Mouse (Mus musculus): ENCODE results near the gene Iqch.
"Not testable (repeated sequence)": the region's sequence is repeated elsewhere in the genome, so short reads cannot be mapped to it uniquely, and the experiment has no call there.

Gene Iqch

DNA sequence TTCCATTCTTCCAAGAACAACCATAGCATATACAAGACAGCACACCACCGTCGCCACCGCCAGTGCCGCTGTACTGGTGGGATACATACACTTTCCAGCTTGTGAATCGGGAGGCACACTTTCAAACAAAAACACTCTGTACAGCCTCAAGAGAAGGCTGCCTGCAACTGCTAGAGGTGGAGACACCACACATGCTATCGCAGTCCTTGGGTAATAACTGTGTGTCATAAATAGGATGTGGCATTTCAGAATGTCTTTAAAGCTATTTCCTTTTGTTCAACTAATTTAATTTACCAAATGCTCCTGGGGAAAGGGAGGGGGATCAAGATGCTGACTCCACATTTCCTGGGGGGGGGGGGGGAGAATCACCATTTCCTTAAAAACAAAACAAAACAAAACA lies 34.0 kb downstream of the Iqch start:
- DNase-seq (ENCODE audit: low spot score): no peak

DNA sequence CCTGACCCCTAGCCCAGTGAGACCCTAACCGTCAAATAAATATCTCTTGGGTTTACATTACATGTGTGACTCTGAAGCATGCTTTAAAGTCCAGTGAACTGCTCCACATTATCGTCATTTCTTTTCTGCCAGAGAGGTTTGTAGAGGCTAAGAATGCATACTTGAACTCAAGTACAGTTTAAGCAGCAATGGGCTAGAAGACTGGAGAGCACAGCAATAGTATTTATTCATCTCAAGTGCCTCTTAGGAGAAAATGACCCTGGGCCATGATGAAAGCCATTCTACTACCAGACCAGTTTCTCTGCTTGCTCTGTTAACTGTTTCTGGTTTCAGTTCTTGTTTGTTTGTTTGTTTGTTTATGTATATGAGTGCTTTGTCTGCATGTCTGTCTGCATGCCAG lies 38.9 kb downstream of the Iqch start:
- no peak for DNase-seq (ENCODE audit: low spot score)

DNA sequence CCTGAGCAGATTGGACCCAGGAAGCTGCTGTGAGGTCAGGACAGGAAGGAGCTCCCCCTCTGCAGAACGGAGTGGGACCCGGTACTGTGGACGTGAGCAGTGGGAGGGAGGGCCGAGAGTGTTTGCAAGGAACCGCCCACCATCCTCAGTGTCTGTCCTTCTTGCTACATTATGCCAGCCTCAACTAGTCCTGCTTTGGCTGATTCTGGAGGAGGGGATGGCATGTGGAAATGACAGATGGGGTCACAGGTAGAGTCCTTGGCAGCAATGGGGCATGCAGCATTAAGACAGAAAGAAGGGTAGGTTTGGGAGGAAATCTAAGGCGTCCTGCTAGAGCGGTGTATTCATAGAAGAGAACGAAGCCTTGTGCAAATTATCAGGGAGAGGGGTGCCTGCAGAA lies 40.4 kb downstream of the Iqch start:
- no peak for DNase-seq (ENCODE audit: low spot score)

DNA sequence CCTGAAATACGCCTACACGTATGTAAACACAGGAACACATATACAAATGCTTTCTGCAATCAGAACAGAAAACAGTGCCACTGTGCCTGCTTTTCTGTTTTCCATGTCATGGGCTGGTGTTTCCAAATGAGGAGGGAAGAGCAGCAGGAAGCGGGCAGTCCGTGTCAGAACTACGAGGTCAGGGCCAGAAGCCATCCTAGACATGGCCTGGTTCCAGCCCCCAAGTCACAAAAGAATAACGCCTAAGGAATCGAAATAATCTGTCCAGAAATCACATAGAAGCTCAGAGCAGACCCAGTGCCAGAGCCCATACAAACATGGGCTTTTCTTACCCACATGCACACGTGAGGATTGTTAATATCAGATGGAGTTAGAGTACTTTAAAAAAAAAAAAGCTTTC lies 45.4 kb downstream of the Iqch start:
- no peak for DNase-seq (ENCODE audit: low spot score)

DNA sequence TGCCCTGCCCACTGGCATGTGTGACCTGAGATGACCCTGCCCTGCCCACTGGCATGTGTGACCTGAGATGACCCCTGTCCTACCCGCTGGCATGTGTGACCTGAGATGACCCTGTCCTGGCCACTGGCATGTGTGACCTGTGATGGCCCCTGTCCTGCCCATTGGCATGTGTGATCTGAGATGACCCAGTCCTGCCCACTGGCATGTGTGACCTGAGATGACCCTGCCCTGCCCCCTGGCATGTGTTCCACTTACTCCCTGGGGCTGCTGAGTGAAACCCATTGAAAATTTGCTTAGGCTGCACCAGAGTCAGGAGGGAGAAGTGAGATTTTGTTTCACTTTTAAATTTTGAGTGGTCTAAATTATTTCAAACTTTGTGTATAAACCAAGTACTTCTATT lies 46.0 kb downstream of the Iqch start:
- no peak for DNase-seq (ENCODE audit: low spot score)

DNA sequence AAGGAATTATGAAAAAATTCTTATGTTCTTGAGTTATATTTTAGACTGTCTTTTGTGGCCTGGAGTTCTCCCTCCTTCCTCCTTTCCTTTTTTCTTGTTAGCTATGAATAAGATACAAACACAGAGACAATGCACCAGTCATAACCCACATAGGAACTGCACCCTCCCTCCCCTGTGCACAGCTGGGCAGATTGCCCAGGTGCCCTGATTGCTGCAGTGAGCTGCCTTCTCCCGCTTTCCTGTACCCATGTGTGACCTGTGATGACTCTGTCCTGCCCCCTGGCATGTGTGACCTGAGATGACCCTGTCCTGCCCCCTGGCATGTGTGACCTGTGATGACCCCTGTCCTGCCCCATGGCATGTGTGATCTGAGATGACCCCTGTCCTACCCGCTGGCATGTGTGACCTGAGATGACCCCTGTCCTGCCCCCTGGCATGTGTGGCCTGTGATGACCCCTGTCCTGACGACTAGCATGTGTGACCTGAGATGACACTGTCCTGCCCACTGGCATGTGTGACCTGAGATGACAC lies 46.8 kb downstream of the Iqch start:
- no peak for DNase-seq (ENCODE audit: low spot score)

DNA sequence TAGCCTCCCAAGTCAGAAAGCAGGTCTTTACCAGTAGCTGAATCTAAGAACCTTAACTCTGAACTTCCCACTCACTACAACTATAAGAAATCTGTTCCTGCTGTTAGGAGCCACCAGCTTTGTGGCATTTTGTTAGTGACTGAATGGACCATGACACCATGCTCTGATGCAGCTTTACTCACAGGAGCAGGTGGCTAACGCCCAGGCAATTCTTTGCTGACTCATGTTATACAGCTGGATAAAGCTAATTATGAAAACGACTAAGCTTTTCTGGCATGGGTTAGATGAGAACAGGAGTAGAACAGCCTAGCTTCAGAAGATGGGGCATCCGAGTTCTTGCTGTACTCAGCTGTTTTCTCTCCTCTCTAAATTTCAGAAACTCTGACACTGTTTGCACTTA lies 48.7 kb downstream of the Iqch start:
- DNase-seq (ENCODE audit: low spot score): no peak

DNA sequence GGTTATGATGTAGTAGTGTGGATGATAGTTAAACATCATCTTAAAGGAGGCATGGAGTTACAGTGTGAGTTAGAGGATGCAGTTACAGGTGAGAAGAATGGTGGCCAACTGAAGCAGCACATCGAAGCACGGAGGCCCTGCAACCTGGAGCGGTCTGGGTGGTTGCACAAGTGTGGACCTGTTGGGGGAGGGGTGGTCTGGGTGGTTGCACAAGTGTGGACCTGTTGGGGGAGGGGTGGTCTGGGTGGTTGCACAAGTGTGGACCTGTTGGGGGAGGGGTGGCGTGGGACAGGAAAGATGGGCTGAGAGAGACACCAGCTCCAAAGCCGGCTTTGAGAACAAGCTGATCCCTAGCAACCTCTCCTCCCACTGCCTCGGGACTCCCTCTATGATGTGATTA lies 51.6 kb downstream of the Iqch start:
- DNase-seq (ENCODE audit: low spot score): not testable (repeated sequence)

DNA sequence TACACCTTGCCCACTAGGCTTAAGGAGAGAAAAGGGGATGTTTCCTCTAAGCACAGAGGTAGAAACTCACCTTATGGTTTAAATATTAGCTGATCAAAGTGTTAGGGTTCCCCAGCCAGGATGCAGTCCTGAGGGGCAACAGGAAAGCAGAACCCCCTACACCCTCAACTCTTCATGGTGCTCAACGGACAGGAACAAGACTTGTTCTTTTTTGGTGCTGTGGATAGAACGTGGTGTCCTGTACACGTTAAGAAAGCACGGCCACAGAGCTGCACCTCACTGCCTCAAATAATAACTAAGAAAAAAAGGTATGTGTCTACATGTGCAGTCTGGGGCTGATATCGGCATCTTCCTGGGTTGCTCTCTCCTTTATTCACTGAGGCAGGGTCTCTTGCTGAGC lies 53.3 kb downstream of the Iqch start:
- DNase-seq (ENCODE audit: low spot score): no peak

DNA sequence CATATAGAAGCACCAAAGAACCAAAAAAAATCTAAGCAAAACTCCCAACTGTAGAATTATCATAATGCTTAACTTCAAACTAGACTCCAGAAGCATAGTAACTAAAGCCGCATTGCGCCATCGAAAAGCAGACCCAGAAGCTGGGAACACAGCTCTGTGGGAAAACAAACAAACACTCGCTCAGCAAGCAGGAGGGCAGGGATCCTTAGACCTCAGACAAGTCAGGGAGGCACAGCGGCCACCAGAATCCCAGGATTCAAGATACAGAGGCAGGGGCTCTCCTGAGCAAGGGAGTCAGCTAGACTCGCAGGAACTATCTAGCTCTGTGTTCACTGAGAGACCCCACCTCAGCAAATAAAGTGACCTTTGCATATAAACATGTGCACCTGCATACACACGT lies 60.4 kb downstream of the Iqch start:
- no peak for DNase-seq (ENCODE audit: low spot score)

DNA sequence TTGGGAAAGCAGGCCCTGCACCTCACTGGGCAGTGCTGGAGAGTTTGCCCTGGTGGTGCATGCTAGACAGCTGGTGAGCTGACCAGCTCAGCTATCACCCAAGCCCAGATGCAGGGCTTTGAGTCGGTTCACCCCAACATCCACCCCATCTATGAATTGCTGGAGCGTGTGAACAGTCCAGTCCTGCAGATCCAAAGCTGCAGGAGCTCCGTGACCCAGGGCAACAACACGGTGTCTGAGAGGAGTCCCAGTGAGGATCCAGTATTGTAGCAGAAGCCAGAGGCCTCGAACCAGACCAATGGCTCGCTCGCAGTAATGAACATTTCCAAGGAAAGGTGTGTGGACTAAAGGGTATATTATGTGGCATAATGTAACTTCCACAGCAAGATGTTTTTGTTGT lies 61.0 kb downstream of the Iqch start:
- DNase-seq (ENCODE audit: low spot score): no peak

DNA sequence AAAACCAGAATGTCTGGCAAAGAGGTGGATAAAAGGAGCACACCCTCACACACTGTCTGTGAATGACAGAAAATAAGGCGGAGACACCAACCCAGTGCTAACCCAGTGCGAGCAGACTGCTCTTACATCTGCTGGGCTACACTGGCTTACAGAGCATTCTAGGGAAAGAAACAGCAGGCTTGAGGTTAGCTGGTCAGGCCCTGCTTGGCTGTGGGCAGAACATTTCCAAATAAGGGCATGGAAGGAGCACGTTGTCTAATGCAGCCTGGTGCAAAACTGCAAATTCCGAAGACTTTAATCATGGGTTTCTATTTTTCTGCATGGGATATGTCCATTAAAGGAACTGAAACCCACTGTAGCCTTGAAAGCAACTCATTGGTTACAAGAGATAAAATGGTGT lies 64.8 kb downstream of the Iqch start:
- DNase-seq (ENCODE audit: low spot score): no peak

DNA sequence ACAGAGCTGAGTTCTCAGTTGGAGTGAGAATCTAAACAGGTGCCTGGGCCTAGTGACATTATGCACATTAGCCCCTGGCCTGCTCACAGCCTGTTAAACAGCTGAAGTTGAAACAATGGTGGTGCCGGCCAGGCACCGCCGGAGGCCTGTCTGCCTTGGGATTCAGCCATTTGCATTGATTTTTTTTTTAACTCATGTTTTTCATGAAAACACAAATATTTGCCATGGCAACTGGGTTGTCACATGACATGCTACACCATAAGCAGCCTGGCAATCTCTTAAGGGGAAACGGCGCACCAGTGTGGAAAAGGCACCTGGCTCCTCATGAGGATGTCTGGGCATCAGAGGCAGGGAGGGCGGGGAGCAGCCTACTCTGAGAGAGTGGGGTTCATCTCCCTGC lies 67.3 kb downstream of the Iqch start:
- DNase-seq (ENCODE audit: low spot score): no peak

DNA sequence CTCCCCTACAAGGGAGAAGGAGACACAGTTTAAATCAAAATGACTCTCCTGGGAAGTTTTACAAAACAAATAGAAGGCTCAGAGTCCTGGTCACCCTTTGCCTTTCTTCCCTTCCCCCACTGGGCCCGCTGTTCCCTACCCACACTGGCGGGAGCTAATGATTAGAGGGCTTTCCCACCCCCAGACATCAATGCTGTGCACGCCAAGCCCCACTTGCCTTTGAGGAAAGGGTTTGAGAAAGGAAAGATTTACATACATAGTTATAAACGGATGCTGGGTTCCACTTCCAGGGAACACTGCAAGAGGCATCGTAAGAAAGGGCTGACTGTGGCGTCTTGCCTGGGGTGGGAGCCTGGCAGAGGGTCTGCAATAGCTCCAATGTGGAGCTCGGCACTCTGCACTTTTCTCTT lies 67.9 kb downstream of the Iqch start:
- DNase-seq (ENCODE audit: low spot score): no peak

DNA sequence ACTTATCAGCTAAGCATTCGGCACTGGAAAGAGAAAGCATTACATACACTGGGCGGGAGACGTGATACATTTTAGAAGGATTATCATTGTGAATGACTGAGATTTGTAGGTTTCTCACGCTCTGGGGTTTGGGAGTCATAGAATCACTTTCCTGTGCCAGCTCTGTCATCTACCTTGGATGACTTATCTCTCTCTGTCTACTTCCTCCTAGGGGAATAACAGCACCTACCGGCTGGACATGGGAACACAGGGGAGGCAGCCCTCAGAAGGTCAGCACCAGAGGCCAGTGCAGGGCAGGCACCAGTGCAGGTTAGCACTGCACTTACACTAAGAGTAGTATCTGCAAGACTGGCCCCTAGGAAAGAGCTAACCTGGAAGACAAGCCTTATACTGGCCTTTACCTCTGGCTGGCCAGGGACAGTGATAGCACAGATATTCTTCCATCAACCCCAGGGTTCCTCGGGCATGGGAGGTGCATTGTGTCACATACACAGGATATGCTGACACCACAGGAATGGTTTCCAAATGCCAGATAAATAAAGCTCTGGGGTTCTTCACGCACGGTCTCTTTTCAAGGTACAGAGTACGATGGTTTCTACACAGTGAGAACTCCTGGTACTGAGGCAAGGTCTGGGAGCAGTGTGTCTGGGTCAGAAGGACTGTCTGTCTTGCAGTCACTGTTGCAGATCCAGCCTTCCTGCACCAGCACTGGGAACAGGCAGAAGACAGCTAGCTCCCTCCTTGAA lies 69.2 kb downstream of the Iqch start:
- peak; percentile 14 for DNase-seq (ENCODE audit: low spot score)

DNA sequence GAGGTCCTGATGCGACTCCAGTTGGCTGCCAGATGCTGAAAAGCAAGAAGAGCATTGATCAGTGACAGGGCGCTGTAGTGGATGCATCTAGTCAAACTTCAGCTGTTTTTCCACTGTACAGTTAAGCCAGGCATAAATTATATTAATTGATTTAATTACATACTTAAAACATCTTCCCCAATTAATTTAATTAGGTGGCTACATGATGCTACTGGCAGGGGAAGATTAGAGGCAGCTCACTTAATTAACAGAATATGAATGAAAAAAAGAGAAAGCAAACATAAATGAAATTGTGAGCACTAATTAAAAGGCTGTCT lies 78.4 kb downstream of the Iqch start:
- no peak for DNase-seq (ENCODE audit: low spot score)

DNA sequence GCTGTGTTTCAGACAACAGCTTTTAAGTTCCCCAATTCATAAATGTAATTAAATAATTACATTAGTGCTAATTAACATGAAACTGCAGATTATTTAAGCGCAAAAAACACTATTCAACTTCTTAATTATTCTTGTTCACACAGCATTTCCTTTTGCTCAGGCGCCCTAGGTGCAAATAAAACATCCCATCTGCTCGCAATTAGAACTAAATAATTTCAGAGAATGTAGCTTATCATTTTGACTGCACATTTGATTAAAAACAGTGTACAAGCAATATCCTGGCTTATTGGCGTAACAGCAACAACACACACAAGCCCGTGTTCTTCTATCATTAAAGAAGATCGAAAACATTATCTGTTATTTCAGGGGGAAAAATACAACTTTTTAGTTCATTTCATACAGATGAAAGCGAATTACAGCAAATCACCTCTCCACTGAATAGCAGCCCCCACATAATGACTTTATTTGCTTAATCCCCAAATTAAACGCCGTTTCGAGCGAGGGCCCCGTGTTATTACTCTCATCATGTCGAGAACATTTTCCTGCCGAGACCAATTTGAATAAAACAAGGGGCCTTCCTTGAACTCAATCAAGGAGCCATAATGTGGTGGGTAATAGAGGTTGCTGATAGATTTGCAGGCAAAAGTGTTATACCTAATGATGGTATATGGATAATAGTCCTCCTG lies 78.9 kb downstream of the Iqch start:
- no peak for DNase-seq (ENCODE audit: low spot score)

DNA sequence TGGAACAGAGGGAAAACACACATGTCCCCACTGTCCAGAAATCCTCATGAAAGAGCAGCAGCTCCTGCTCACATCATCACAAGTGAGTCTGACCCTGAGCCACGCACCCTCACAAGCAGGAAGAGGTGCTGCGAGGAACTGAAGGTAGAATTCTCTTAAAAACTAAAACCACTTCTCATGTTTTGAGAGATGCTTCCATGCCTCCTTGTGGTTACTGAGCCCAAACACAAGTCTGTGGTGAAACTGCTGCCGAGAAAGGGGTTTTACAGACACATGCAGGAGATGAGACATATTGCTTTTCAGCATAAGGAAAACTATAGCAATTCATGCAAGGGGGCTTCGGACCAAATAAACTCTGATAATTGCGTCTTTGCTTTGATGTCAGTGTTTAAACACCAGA lies 89.4 kb downstream of the Iqch start:
- DNase-seq (ENCODE audit: low spot score): no peak

DNA sequence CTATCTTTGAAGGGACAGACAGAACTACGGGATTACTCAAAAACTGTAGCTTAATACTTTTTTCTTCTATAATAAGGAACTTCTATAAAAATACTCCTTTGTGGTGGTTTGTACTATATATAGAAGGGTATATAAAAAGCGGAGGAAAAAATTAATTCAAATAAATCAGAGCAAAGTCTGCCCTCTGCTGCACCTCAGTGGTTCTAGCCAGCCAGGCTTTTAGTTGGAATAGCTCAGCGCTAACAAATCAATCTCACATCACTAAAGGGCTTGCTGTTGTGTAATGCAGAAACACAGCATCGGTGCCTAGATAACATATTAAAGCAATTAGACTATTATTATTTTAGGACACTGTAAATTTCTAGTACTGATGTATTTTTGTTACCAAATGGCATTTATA lies 91.3 kb downstream of the Iqch start:
- no peak for DNase-seq (ENCODE audit: low spot score)

DNA sequence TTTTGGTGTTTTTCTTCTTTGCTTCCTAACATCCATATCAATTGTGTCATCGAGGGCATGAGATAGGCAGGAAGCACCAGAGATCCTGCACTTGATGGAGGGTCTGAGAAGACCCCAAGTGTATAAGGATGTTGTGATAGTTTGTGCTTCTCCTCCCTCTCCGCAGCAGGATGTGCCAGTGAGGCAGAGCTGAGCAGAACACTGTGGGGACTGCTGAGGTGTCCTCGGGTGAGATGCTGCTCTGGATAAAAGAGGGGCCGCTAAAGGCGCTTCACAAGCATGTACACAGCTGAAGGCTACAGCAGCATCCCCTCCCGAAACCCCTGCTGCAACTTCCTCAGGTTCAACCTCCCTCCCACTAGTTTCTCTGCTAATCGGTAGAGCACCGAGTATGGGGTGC lies 95.2 kb downstream of the Iqch start:
- DNase-seq (ENCODE audit: low spot score): no peak

DNA sequence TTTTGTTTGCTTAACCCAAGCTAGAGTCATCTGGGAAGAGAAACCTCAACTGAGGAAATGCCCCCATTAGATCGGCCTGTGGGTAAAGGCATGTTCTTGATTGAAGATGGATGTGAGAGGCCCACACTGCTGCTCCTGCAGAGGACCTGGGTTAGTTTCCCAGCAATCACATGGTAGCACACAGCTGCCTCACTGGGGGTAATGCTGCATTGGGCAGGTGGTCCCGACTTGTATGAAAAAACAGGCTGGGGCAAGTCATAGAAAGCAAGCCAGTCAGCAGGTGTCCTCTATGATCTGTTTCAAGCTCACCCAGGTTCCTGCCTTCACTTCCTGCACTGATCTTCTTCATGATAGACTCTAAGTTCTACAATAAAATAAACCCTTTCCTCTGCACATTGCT lies 98.4 kb downstream of the Iqch start:
- DNase-seq (ENCODE audit: low spot score): no peak

DNA sequence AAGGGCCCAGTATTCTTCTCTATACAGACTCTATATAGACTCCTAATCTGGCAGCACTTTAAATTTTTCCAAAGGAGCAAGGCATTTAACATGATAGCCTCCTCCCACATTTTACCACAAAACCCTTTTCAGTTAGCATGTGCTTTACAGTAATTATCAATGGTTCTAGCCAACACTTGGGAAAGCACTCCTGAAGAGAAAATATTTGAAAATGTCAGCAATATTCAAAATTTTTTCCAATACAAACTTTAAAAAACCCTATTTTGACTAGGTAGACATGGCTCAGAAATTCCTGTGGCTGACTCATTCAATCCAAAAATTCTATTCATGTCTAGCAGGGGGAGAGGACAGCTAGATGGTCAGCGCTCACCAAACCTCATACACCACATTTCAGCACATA lies 100.8 kb downstream of the Iqch start:
- no peak for DNase-seq (ENCODE audit: low spot score)

DNA sequence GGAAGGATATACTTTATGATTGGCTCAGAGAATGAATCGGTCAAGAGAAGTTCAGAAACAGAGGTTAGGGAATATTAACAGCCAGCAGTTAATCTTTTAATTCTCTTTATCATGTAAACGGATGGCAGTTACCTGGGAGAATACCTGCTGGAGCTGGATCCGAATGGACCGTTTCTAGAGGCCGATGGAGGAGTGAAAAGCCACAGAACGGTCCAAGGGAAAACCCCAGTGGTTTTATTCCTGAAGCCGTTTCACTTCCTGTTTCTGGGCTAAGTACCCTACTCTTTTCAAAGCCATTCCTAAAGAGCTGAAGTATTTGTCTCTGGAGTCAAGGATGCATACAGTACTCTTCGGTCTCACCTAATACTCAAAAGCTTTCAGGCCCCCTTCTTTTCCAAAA lies 102.4 kb downstream of the Iqch start:
- no peak for DNase-seq (ENCODE audit: low spot score)

DNA sequence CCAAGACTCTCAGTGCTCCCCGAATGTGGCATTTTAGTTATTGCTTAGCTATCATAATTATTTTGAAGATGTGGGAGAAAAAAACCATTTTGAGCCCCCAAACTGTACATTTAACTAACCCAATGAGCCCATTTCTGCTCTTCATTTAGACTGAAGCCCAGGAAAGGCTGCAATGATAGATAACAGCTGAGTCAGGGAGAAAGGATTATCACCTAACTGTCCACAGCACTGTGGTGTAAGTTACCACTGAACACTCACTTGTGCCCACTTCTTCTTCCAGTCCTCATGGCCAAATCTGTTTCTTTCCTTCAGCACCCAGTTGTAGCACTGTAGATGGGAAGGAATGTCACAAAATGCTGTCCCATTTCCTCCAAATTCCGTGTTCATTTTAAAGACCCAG lies 106.5 kb downstream of the Iqch start:
- DNase-seq (ENCODE audit: low spot score): no peak

All from urinary bladder, postnatal 14 days (tissue).